Mouse (Mus musculus) cerebellum, adult 8-10 months (tissue): Measurements from ENCODE around the gene Lypla2.
A peak's percentile ranks its signal among the peaks of the same experiment; 100 is the strongest.

Source experiments
- DNase-seq: peaks from one replicate; pipeline ENCODE4 v3.0.0; 2022

Gene Lypla2

GRCm38 (mm10) chr4:135971805-135972555 is 446 bp downstream of the Lypla2 start:
- DNase-seq, result no peak

GRCm38 (mm10) chr4:135970585-135970984 is 1.8 kb downstream of the Lypla2 start:
- DNase-seq, result peak; percentile 13

GRCm38 (mm10) chr4:135969070-135969750 is 3.2 kb downstream of the Lypla2 start:
- DNase-seq, result peak; percentile 26

GRCm38 (mm10) chr4:135968271-135968869 is 4.1 kb downstream of the Lypla2 start:
- DNase-seq, result no peak

- DNase-seq, result no peak
Observed at GRCm38 (mm10) chr4:135967086-135967760, 5.2 kb downstream of the Lypla2 start.

GRCm38 (mm10) chr4:135966283-135966682 is 6.1 kb downstream of the Lypla2 start:
- DNase-seq, result no peak

- DNase-seq, result no peak
Observed at GRCm38 (mm10) chr4:135965113-135965512, 7.3 kb downstream of the Lypla2 start.

- peak; percentile 58 for DNase-seq
Observed at GRCm38 (mm10) chr4:135964426-135964825, 8.0 kb downstream of the Lypla2 start.

GRCm38 (mm10) chr4:135963457-135964193 is 8.8 kb downstream of the Lypla2 start, which contains the start of gene Gale:
Gene Gale (plus strand): TSS chr4:135963727.
- peak; percentile 91 for DNase-seq

GRCm38 (mm10) chr4:135962946-135963345 is 9.5 kb downstream of the Lypla2 start:
- DNase-seq, result no peak

GRCm38 (mm10) chr4:135962198-135962597 is 10.2 kb downstream of the Lypla2 start:
- DNase-seq, result no peak

- DNase-seq, result no peak
Observed at GRCm38 (mm10) chr4:135961709-135962108, 10.7 kb downstream of the Lypla2 start.

- DNase-seq, result peak; percentile 79
Observed at GRCm38 (mm10) chr4:135960717-135961116, 11.7 kb downstream of the Lypla2 start.

GRCm38 (mm10) chr4:135958354-135958753 is 14.1 kb downstream of the Lypla2 start:
- no peak for DNase-seq

- no peak for DNase-seq
Observed at GRCm38 (mm10) chr4:135955886-135956285, 16.5 kb downstream of the Lypla2 start.

GRCm38 (mm10) chr4:135954241-135954640 is 18.2 kb downstream of the Lypla2 start:
- DNase-seq, result peak; percentile 76

- no peak for DNase-seq
Observed at GRCm38 (mm10) chr4:135953179-135953578, 19.2 kb downstream of the Lypla2 start.

GRCm38 (mm10) chr4:135951505-135951904 is 20.9 kb downstream of the Lypla2 start:
- peak; percentile 42 for DNase-seq

GRCm38 (mm10) chr4:135950365-135950764 is 22.1 kb downstream of the Lypla2 start:
- peak; percentile 38 for DNase-seq

- DNase-seq, result peak; percentile 63
Observed at GRCm38 (mm10) chr4:135949911-135950310, 22.5 kb downstream of the Lypla2 start.

- DNase-seq, result no peak
Observed at GRCm38 (mm10) chr4:135949475-135949874, 23.0 kb downstream of the Lypla2 start.

GRCm38 (mm10) chr4:135948142-135948541 is 24.3 kb downstream of the Lypla2 start:
- no peak for DNase-seq
